Mouse (Mus musculus) cerebellum, adult 2 months (tissue): ENCODE measurements around the gene Pex6.

ENCODE experiments used
- CTCF ChIP-seq: fragments of 200-500 bp; IDR thresholded peaks from 2 replicates; pipeline ENCODE4 v1.5.1; 2011; ENCODE audit warnings: low read depth, mild to moderate bottlenecking, control low read depth, low read length, moderate library complexity, borderline replicate concordance; ENCODE audit not compliant: insufficient read depth
- POLR2A ChIP-seq: fragments of 200-500 bp; IDR thresholded peaks from 2 replicates; pipeline ENCODE4 v1.6.1; 2011; ENCODE audit warnings: low read length, control low read depth, borderline replicate concordance; ENCODE audit not compliant: insufficient read depth

DNA sequence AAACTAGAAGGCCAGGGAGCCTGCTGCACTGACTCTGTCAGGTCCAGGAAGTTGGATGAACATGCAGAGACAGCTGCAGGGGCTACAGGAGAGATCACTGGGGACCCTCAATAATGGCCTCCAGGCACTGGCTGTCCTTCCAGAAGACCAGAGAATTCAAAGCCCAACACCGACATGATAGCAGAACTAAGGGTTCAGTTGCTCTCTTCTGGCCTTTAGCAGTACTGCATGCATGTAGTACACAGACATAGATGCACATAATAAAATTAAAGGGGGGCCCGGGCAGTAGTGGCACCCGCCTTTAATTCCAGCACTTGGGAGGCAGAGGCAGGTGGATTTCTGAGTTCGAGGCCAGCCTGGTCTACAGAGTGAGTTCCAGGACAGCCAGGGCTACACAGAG is 59.8 kb downstream of the Pex6 start:
- TF ChIP-seq CTCF (no peak), POLR2A (no peak)
